Mouse (Mus musculus) gastrocnemius, postnatal 10 days (tissue): ENCODE results near the gene Pip5k1c. TPM values are rescaled to one million over a fixed set of nuclear protein-coding genes. Genes with fewer than 3 reads are reported as not detected.
A peak's percentile ranks its signal among the peaks of the same experiment; 100 is the strongest.

Experiments
- DNase-seq: peaks from one replicate; pipeline ENCODE4 v3.0.0; 2021; ENCODE audit warnings: mixed read lengths
- long read RNA-seq, 2 experiments: library from polyadenylated mRNA; stranded (forward); transcript quantifications; one replicate each; pipeline ENCODE4 v2.0.0; 2021
- total RNA-seq, 2 experiments: library from RNA; stranded (reverse); gene quantifications; 2 replicates each; pipeline ENCODE4 v1.2.3; 2021

Pip5k1c gene
- 10 to 100 TPM; 24.0 to 30.8 TPM for total RNA-seq
- long read RNA-seq, experiment 1, full-length matches to known transcripts, result 29 of 44 reads
- long read RNA-seq, experiment 1, partial matches to known transcripts, result 5 of 44 reads
- long read RNA-seq, experiment 1, other reads (novel, unspliced or antisense), result 10 of 44 reads
- long read RNA-seq, experiment 2, full-length matches to known transcripts, result 26 of 37 reads
- long read RNA-seq, experiment 2, partial matches to known transcripts, result 5 of 37 reads
- long read RNA-seq, experiment 2, other reads (novel, unspliced or antisense), result 6 of 37 reads

DNA sequence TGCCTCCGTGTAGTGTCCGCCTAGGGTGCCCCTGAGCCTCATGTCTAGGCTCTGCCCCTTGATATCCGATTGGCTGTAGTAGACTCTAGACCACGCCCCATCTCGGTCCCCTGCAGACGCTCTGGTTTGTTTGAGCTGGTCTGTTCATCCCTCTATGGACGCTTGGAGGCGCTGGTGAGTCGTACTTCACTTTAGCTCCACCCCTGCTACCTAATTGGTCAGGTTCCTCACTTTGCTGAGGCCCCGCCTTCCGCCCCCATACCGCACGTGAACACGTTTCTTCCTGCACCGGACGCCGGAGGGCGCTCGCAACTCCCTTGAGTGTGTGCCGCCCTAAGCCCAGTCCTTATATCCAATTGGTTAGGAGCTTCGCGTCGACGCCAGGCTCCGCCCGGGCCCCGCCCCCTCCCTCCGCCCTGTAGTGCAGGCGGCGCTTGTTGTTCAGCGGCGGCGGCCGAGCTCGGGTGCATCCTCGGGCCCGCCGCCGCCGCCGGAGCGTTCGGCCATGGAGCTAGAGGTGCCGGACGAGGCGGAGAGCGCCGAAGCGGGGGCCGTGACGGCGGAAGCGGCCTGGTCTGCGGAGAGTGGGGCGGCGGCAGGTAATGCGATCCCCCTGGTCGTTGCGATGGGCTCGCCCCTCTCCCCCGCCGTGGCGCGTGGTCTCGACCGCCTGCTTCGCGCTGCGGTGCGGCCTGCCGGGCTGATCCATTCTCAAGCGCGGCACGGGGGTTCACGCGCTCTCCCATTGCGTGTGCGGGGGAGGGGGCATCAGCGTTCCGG, at the start of gene Pip5k1c:
Gene Pip5k1c (plus strand): TSS at position 410 of the 780 bp plus-strand sequence.
- peak; percentile 97 for DNase-seq

GRCm38 (mm10) chr10:81244146-81244545, 48.6 kb upstream of the Pip5k1c start:
- no peak for DNase-seq

DNA sequence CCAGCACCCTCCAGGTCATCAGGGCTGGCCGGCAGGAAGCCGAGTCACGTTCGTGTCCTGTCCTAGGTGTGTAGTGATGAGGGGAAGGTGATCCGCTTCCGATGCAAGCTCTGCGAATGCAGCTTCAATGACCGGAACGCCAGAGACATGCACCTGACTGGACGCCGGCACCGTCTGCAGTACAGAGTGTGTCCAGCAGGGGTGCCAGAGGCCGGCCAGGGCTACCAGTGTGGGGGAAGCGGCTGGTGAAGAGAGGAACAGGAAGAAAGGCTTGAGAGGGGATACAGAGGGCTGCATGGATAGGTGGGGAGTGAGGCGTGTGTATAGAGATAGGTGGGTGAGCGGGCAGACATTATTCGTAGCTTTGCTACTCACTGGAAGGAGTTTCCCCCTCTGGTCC, 48.2 kb upstream of the Pip5k1c start:
- peak; percentile 89 for DNase-seq

DNA sequence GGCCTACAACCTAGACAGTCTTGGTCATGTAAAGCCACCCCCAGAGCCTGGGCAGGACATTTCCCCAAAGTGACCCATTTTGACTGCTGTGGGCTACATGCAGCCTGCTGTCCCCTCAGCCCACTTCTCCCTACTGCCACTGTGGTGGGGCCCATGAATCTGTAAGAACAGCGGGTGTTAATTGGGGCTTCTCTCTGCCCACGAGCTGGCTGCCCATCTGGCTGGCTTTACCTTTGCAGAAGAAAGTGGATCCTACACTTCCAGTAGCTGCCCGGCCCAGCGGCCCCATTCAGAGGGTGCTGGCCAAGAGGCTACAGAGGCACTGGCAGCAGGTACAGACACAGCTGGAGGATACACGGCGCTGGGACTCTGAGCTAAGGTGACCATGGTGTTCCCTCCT, 47.6 kb upstream of the Pip5k1c start:
- DNase-seq, result no peak

- no peak for DNase-seq
Observed at GRCm38 (mm10) chr10:81247804-81248203, 45.0 kb upstream of the Pip5k1c start.

DNA sequence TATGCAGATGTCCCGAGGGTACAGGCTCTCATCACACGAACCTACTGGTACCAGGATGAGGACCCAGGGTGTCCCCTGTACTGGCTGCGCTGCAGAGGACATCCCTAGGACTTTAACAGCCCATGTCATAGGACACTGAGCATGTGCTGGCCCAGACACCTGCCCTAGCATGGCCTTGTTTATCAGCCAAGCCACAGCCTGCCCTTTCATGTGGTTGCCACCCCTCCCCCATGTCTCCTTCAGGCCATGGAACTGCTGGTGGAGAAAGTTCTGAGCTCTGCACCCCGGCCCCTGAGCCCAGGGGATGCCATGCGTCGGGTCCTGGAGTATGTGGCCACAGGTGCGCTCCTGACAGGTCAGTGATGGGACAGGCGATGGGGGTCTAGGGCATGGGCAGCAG, 43.3 kb upstream of the Pip5k1c start:
- DNase-seq, result no peak

GRCm38 (mm10) chr10:81252424-81253419, 40.0 kb upstream of the Pip5k1c start, which contains the start of gene Matk:
Gene Matk, plus strand, starts transcription at chr10:81252935.
- no peak for DNase-seq

- DNase-seq, result no peak
Observed at GRCm38 (mm10) chr10:81254886-81255285, 37.9 kb upstream of the Pip5k1c start.

DNA sequence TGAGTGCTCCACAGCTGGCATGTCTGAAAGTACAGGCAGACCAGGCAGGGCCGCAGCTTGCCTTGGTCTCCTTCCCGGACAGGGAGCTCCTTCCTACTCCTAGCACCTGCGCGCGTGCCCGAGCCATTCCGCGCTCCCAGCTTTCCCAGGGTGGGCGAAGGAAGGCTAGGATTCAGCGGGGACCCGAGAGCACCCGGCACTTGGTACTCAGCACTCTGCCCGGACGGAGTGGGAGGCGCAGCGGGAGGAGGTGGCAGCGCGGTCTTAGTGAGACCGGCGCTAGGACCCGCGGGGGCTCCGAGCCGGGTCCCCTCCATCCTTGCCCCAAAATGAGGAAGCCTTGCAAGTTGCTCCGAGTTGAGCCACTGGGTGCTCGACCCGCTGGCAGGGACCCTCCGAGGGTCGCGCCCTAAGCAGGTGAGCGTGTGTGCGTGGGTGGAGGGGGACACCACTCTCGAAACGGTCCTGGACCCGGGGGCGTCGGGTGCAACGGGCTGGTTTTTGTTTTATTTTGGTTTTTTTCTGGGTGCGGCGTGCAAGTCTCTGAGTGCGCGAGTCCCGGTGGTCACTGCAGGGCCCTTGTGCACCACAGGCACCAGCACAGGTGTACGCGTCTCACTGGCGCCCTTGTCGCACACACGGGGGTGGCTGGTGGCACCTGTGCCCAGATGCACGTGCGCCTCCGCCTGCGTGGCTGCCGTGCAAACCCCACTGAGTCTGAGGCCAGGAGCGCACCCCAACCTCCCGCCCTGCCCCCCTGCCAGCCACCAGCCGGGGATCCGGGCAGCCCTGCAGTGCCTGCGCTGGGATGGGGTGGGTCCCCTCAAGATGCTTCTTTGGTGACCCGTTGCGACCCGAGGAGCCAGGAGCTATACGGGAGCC, 35.4 kb upstream of the Pip5k1c start:
- no peak for DNase-seq

GRCm38 (mm10) chr10:81259225-81259884, 33.4 kb upstream of the Pip5k1c start:
- DNase-seq, result no peak

- no peak for DNase-seq
Observed at GRCm38 (mm10) chr10:81261025-81261424, 31.7 kb upstream of the Pip5k1c start.

DNA sequence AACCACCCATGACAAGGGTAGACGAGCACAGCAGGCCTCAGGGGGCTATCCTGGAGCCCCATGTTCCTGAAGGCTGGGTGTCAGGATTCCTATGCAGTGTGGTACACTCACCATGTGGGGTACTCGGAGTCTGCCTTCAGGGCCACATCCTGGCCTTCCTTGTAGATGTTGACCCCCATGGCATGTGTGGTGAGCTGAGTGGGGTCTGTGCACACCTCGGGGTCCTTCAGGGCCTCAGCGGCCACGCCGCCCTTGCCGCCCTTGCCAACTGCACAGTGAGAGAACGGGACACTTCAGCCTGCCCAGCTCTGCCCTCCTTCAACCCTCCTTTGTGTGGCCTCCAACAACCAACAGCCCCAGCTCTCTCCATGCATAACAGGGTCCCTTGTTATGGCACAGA, 27.2 kb upstream of the Pip5k1c start:
- DNase-seq, result no peak

DNA sequence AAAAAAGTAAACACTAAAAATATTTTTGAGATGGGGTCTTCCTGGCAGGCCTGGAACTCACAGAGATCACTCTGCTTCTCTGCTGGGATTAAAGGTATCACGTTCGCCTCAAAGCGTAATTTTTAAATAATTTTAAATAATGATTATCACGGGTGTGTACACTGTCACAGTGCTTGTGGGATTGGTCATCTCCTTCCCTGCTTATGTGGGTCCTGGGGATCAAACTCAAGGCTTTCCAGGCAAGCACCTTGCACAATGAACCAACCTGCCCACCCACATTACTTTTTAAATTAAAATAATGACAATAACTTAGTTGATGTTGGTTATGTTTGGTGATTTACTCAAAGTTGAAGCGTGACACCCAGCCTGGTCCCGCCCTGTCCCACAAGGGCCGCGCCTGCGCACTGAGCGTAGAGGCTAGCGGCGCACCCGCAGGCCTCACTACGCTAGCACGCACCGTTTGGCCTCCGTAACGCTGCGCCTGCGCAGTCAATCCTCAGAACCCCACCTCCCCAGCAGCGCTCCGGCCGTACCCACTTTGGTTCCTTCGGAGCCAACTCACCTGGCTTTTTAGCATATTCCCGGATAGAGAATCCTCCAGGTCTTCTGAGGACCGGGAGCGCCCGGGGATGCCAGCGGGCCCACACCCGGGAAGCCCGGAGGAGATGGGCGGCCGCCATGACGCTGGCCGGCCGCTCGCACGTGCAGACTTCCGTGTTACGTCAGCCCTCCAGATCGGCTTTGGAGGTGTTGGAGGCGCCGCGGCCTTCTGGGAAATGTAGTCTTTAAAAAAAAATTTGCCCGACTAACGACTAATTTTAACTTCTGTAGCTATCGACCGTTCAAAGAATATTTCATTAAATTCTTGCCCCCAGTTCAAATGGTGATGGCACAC, 26.3 kb upstream of the Pip5k1c start, which contains the start of the genes Mrpl54 and Apba3:
Gene Mrpl54 (minus strand): TSS at position 724 of the 895 bp plus-strand sequence.
Gene Apba3 (plus strand): TSS at position 750 of the 895 bp plus-strand sequence.
- DNase-seq, result peak; percentile 98

- peak; percentile 75 for DNase-seq
Observed at GRCm38 (mm10) chr10:81268056-81268455, 24.7 kb upstream of the Pip5k1c start.

- DNase-seq, result no peak
Observed at GRCm38 (mm10) chr10:81268643-81269412, 23.9 kb upstream of the Pip5k1c start.

DNA sequence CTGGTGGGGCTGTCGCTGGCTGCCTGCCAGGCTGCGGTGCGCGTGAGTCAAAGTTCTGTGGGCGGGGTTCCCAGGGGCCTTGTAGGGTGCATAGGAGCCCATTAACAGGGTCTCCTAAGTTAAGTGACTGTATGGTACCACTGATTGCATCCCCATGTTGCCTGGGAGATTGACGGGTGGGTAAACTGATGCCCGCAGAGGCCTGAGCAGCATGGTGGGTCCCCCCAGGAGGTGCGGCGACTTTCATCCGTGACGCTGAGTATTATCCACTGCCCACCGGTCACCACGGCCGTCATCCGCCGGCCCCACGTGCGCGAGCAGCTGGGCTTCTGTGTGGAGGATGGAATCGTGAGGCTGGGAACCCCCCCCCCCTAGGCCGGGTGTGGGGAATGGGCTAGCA, 20.4 kb upstream of the Pip5k1c start:
- no peak for DNase-seq

- no peak for DNase-seq
Observed at GRCm38 (mm10) chr10:81273842-81274241, 18.9 kb upstream of the Pip5k1c start.

DNA sequence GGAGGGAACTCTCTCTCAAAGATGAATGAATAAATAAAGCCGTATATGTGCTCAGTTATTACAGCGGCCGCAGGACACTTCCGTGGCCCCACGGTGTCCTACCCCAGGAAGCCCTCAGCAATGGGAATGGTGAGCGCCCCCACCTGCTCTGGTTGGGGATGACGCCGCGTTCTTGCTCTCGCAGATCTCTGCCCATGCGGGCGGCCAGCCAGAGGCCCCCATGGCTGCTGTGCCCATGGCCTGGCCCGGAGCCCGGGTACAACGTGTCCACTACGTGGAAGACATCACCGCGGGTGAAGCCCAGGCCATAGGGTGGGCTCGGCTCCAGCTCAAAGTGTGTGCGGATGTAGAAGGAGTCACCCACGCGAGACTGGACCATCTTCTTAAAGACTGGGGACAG, 15.1 kb upstream of the Pip5k1c start:
- no peak for DNase-seq

DNA sequence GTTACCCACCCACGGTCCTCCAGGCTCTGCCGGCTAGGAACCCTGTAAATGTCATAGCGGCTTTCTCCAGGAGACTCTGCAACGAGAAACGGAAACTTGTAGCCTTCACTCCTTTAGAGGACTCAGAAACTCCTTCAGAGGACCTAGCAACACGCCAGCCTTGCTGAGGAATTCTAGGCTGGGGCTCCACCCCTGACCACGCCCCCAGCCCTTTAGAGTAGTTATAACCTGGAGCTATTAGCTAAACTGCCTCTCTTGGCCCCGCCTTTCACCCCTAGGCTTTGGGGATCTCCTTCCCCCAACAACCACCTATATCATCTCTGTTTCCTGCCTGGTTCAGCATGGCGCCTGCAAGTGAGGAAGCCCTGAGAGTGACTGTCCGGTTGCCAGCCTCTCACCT, 13.3 kb upstream of the Pip5k1c start:
- DNase-seq, result no peak
